Mouse (Mus musculus): ENCODE data around the gene Rftn2. TPM values are rescaled to one million over a fixed set of nuclear protein-coding genes. Genes with fewer than 3 reads are reported as not detected.
A peak's percentile ranks its signal among the peaks of the same experiment; 100 is the strongest.

Rftn2 gene
- polyA plus RNA-seq, 1 experiment, result 0.95 TPM

DNA sequence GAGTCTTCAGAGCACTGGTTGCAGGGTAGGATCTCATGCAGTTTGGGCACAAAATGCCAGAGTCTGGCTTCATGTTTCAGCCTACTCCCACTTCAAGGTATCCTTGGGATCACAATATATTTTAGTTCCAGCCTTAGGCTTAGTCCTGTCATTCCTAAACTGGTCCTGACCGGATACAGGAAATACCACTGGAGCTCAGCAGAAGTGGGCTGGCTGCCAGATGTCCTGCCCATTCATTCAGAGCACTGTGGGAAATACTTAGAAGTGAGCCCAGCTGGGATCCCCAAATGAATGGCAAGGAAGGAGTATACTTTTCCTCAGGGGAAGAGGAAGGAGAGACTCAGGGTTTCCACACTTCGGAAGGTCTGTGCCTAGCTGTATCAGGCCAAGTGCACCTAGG lies 33.3 kb downstream of the Rftn2 start:
- TF ChIP-seq POLR2A (IDR thresholded peaks at IDR 0.05; ENCODE audit: borderline replicate concordance, control insufficient read depth, low read depth, low read length) (no peak), CTCF (IDR thresholded peaks at IDR 0.05; ENCODE audit: control insufficient read depth, insufficient read depth, low read length) (no peak)
- H3K4me3 ChIP-seq (replicated peaks; ENCODE audit: control insufficient read depth, low read depth, low read length), result no peak overlapping the region
- no peaks in the 10 kb centered on the region; the same call in 1 of the 2 replicates for H3K4me1 ChIP-seq (ENCODE audit: control insufficient read depth, insufficient read depth, low read length)
- WGBS, result 70% methylated on average over 2 of the region's 2 CpGs
- H3K27ac ChIP-seq (ENCODE audit: control insufficient read depth, insufficient read depth, low read depth, low read length, poor library complexity), result no peak overlapping the region

DNA sequence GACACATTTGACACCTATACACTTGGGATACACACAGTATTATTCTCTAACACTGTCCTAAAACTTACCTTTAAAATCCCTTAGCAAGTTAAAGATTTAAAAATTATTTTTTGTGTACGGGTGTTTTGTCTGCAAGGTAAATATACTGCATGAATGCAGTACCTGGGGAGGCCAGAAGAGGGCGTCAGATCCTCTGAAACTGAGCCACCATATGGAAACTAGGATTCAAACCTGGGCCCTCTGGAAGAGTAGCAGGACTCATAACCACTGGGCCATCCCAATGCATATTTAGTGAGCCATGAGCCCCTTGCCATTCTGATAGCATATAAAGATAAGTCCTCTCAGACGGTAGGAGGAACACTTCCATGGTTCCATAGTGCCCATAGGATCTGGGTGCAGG lies 33.8 kb downstream of the Rftn2 start:
- 43% methylated on average over 3 of the region's 3 CpGs for WGBS

DNA sequence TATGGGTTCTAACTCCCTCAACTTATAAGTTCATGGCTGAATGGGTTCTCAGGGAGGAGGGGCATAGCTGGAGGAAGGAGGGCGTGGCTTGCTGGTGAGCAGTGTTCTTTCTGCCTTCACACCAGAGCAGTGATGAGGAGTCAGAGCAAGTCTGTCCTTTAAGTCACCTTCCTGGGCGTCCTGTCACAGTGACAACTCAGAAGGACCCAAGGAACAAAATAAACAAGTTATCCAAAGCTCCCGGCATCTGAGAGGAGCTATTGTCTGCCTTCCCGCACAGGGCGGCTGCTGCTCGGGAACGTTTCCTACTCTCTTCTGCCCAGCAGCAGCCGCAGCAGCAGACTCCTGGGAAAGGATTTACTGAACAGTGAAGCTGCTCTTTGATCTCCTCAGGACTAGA lies 34.6 kb downstream of the Rftn2 start:
- WGBS, result 53% methylated on average over 8 of the region's 8 CpGs
- TF ChIP-seq POLR2A (IDR thresholded peaks at IDR 0.05; ENCODE audit: borderline replicate concordance, control insufficient read depth, low read depth, low read length) (no peak), CTCF (IDR thresholded peaks at IDR 0.05; ENCODE audit: control insufficient read depth, insufficient read depth, low read length) (no peak)

More for the DNA sequence above, 33.8 kb downstream of the Rftn2 start:
- Histone ChIP-seq H3K4me3 (replicated peaks; ENCODE audit: control insufficient read depth, low read depth, low read length) (no peak overlapping the region), H3K4me1 (ENCODE audit: control insufficient read depth, insufficient read depth, low read length) (no peaks in the 10 kb centered on the region; the same call in 1 of the 2 replicates), H3K27ac (ENCODE audit: control insufficient read depth, insufficient read depth, low read depth, low read length, poor library complexity) (no peak overlapping the region)
- TF ChIP-seq CTCF (IDR thresholded peaks at IDR 0.05; ENCODE audit: control insufficient read depth, insufficient read depth, low read length) (peak; percentile 40), POLR2A (IDR thresholded peaks at IDR 0.05; ENCODE audit: borderline replicate concordance, control insufficient read depth, low read depth, low read length) (no peak)

DNA sequence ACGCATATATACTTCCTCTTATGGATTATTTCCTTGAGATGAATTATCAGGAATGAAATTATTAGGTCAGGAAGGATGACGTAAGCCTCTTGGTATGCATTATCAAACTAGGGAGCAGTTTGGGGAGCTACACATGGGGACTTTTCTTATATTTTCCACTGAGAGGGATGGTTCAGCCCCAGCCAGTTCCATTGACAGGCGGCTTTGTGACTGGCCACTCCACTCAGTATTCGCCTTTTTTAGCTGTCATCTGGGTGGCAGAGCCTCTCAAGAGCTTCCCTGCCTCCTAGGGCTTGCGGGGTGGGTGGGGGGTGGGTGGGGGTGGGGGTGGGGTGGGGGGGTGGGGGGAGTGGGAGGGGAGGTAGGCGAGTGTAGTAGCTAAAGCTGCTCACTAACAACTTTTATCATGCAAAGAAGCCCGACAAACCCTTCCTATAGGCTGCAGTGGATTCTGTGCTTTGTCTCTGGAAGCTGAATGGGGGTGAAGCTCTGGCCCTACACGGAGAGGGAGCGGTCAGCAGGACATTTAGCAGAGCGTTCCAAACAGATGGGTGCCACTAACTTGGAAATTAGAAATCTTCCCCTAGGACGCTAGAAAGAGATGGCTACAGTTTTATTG lies 39.9 kb downstream of the Rftn2 start:
- TF ChIP-seq CTCF (IDR thresholded peaks at IDR 0.05; ENCODE audit: control insufficient read depth, insufficient read depth, low read length) (no peak), POLR2A (IDR thresholded peaks at IDR 0.05; ENCODE audit: borderline replicate concordance, control insufficient read depth, low read depth, low read length) (no peak)
- 69% methylated on average over 11 of the region's 11 CpGs for WGBS
- Histone ChIP-seq H3K4me1 (ENCODE audit: control insufficient read depth, insufficient read depth, low read length) (no peaks in the 10 kb centered on the region), H3K27ac (ENCODE audit: control insufficient read depth, insufficient read depth, low read depth, low read length, poor library complexity) (no peak overlapping the region), H3K4me3 (replicated peaks; ENCODE audit: control insufficient read depth, low read depth, low read length) (no peak overlapping the region)

More for the DNA sequence above, 34.6 kb downstream of the Rftn2 start:
- no peaks in the 10 kb centered on the region; the same call in 1 of the 2 replicates for H3K4me1 ChIP-seq (ENCODE audit: control insufficient read depth, insufficient read depth, low read length)
- no peak overlapping the region for H3K4me3 ChIP-seq (replicated peaks; ENCODE audit: control insufficient read depth, low read depth, low read length)
- no peak overlapping the region for H3K27ac ChIP-seq (ENCODE audit: control insufficient read depth, insufficient read depth, low read depth, low read length, poor library complexity)

DNA sequence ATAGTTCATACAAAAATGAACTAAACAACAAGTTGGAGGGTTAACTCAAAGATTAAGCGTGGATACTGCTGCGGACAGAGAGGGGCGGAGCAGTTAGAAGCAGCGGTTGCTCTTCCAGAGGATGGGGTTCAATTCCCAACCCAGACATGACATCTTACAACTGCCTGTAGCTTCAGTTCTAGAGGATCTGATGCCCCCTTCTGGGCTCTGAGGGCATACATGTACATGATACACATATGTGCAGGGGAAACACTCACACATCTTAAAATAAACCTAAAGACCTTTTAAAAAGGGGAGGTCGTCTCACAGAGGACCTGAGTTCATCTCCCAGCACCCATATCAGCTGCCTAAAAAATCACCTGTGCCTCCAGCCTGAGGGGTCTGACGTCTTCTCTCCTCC lies 40.9 kb downstream of the Rftn2 start:
- WGBS, result 81% methylated on average over 6 of the region's 6 CpGs
- Histone ChIP-seq H3K4me1 (ENCODE audit: control insufficient read depth, insufficient read depth, low read length) (no peaks in the 10 kb centered on the region), H3K4me3 (replicated peaks; ENCODE audit: control insufficient read depth, low read depth, low read length) (no peak overlapping the region), H3K27ac (ENCODE audit: control insufficient read depth, insufficient read depth, low read depth, low read length, poor library complexity) (no peak overlapping the region)
- TF ChIP-seq CTCF (IDR thresholded peaks at IDR 0.05; ENCODE audit: control insufficient read depth, insufficient read depth, low read length) (no peak), POLR2A (IDR thresholded peaks at IDR 0.05; ENCODE audit: borderline replicate concordance, control insufficient read depth, low read depth, low read length) (no peak)

DNA sequence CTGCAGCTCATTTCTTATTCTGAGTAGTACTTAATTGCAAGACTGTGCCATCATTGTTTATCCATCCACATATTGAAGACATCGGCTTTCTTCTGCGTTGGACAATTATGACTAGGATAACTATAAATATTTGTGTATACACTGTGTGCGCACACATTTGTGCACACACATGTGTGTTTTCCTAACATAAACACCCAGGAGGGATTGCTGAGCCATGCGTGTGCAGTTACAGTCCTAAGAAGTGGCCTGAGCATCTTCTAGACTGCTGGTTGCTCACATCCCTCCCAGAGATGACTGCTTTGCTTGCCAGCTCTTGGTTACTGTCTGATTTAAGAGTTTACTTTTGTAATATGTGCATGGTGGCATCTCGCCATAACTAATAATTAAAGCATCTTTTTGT lies 44.2 kb downstream of the Rftn2 start:
- Histone ChIP-seq H3K27ac (ENCODE audit: control insufficient read depth, insufficient read depth, low read depth, low read length, poor library complexity) (no peak overlapping the region), H3K4me3 (replicated peaks; ENCODE audit: control insufficient read depth, low read depth, low read length) (no peak overlapping the region), H3K4me1 (ENCODE audit: control insufficient read depth, insufficient read depth, low read length) (no peaks in the 10 kb centered on the region)
- TF ChIP-seq CTCF (IDR thresholded peaks at IDR 0.05; ENCODE audit: control insufficient read depth, insufficient read depth, low read length) (no peak), POLR2A (IDR thresholded peaks at IDR 0.05; ENCODE audit: borderline replicate concordance, control insufficient read depth, low read depth, low read length) (no peak)
- 85% methylated on average over 5 of the region's 5 CpGs for WGBS

DNA sequence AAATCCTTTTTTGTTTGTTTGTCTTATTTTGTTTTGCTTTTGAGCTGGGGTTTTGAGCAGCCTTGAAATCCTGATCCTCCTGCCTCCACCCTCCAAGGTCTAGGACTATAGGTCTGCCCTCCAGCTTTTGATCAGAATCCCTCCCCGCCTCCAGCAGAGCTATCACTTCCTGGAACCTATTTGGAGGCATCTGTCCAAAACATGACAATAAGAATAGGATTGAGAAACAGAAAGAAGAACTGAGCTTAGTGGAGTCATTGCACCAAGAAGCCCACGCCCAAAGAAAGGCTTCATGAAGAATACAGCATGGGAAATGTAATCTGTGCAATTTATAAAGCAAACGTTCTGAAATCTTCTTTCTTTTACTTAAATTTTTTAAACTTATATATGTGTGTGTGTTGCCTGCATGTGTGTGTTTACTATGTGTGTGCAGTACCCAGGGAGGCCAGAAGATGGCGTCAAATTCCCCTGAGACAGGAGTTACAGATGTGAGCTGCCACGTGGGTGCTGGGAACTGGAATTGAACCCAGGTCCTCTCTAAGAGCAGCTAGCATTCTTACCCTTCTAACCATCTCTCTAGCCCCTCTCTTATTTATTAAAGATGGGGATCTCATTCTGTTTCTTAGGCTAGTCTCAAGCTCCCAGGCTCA lies 46.5 kb downstream of the Rftn2 start:
- 78% methylated on average over 5 of the region's 5 CpGs for WGBS
- Histone ChIP-seq H3K27ac (ENCODE audit: control insufficient read depth, insufficient read depth, low read depth, low read length, poor library complexity) (no peak overlapping the region), H3K4me3 (replicated peaks; ENCODE audit: control insufficient read depth, low read depth, low read length) (no peak overlapping the region), H3K4me1 (ENCODE audit: control insufficient read depth, insufficient read depth, low read length) (no peaks in the 10 kb centered on the region)
- TF ChIP-seq CTCF (IDR thresholded peaks at IDR 0.05; ENCODE audit: control insufficient read depth, insufficient read depth, low read length) (no peak), POLR2A (IDR thresholded peaks at IDR 0.05; ENCODE audit: borderline replicate concordance, control insufficient read depth, low read depth, low read length) (no peak)

DNA sequence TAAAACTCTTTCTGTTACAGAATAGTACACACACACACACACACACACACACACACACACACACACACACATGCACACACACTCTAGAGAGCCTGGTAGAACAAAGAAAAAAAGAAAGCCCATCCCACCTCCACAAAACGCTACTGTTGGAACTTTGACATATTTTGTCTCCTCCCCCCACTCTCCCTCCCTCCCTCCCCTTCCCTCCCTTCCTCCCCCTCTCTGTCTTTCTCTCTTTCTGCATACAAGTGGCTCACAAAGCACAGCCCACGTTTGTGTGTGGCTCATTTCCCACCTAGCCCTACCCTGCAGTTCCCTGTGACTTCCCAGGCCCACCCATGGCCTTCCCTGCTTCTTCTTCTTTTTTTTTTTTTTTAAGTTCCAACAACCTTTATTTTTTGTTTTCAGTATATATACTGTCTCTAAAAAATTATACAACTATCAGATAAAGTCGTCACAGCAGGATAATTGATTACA lies 52.0 kb downstream of the Rftn2 start:
- TF ChIP-seq CTCF (IDR thresholded peaks at IDR 0.05; ENCODE audit: control insufficient read depth, insufficient read depth, low read length) (no peak), POLR2A (IDR thresholded peaks at IDR 0.05; ENCODE audit: borderline replicate concordance, control insufficient read depth, low read depth, low read length) (no peak)
- WGBS, result 34% methylated on average over 3 of the region's 3 CpGs
- H3K27ac ChIP-seq (ENCODE audit: control insufficient read depth, insufficient read depth, low read depth, low read length, poor library complexity), result no peak overlapping the region
- no peaks in the 10 kb centered on the region for H3K4me1 ChIP-seq (ENCODE audit: control insufficient read depth, insufficient read depth, low read length)
- no peak overlapping the region for H3K4me3 ChIP-seq (replicated peaks; ENCODE audit: control insufficient read depth, low read depth, low read length)

Data from bone marrow, adult 2 months (tissue).